Mouse (Mus musculus): ENCODE measurements around the gene Tmem236.

GRCm38 (mm10) chr2:14237723-14238122, 63.4 kb downstream of the Tmem236 start:
- TF ChIP-seq CTCF (conservative IDR thresholded peaks at IDR 0.05; ENCODE audit: low read length): no peak
- TF ChIP-seq POU5F1 (IDR thresholded peaks at IDR 0.05; ENCODE audit: borderline replicate concordance, low read length): no peak
- no peak for TF ChIP-seq NANOG (IDR thresholded peaks at IDR 0.05; ENCODE audit: borderline replicate concordance, low read length)
